Mouse (Mus musculus): ENCODE measurements around the gene Ezr.

Gene Ezr

GRCm38 (mm10) chr17:6782611-6783005, at the start of gene Ezr:
Ezr (minus strand) TSS chr17:6782784.
- peak; percentile 94 for DNase-seq

- no peak for DNase-seq
Measured at GRCm38 (mm10) chr17:6830004-6830592, 47.5 kb upstream of the Ezr start.

- DNase-seq = no peak
Measured at GRCm38 (mm10) chr17:6828531-6829150, 46.1 kb upstream of the Ezr start.

GRCm38 (mm10) chr17:6827740-6828461, 45.3 kb upstream of the Ezr start:
- peak; percentile 98 for DNase-seq

- no peak for DNase-seq
Measured at GRCm38 (mm10) chr17:6827159-6827733, 44.7 kb upstream of the Ezr start.

- DNase-seq = no peak
Measured at GRCm38 (mm10) chr17:6816796-6817195, 34.2 kb upstream of the Ezr start.

- DNase-seq = no peak
Measured at GRCm38 (mm10) chr17:6816151-6816550, 33.6 kb upstream of the Ezr start.

- DNase-seq = peak; percentile 65
Measured at GRCm38 (mm10) chr17:6814656-6815055, 32.1 kb upstream of the Ezr start.

GRCm38 (mm10) chr17:6812851-6813191, 30.2 kb upstream of the Ezr start:
- peak; percentile 78 for DNase-seq

- peak; percentile 65 for DNase-seq
Measured at GRCm38 (mm10) chr17:6811931-6812850, 29.6 kb upstream of the Ezr start.

- peak; percentile 23 for DNase-seq
Measured at GRCm38 (mm10) chr17:6809331-6809730, 26.7 kb upstream of the Ezr start.

- DNase-seq = no peak
Measured at GRCm38 (mm10) chr17:6808521-6809165, 26.1 kb upstream of the Ezr start.

- DNase-seq = no peak
Measured at GRCm38 (mm10) chr17:6807827-6808520, 25.4 kb upstream of the Ezr start.

- DNase-seq = no peak
Measured at GRCm38 (mm10) chr17:6804853-6805543, 22.4 kb upstream of the Ezr start.

- DNase-seq = no peak
Measured at GRCm38 (mm10) chr17:6804111-6804510, 21.5 kb upstream of the Ezr start.

- DNase-seq = no peak
Measured at GRCm38 (mm10) chr17:6803614-6804013, 21.0 kb upstream of the Ezr start.

- no peak for DNase-seq
Measured at GRCm38 (mm10) chr17:6798392-6799061, 15.9 kb upstream of the Ezr start.

GRCm38 (mm10) chr17:6797471-6797870, 14.9 kb upstream of the Ezr start:
- no peak for DNase-seq

GRCm38 (mm10) chr17:6794160-6794751, 11.7 kb upstream of the Ezr start:
- DNase-seq = no peak

- DNase-seq = no peak
Measured at GRCm38 (mm10) chr17:6789581-6790118, 7.1 kb upstream of the Ezr start.

Data from kidney, postnatal 14 days (tissue).